Mouse (Mus musculus) kidney, adult 2 months (tissue): Measurements from ENCODE around the gene Galnt3.

ENCODE experiments used
- CTCF ChIP-seq: fragments of 200-500 bp; conservative IDR thresholded peaks from 2 replicates; pipeline ENCODE4 v1.5.1; 2011; ENCODE audit warnings: low read depth, mild to moderate bottlenecking, control low read depth, low read length, moderate library complexity, mixed read lengths; ENCODE audit not compliant: insufficient read depth, insufficient read length
- POLR2A ChIP-seq: fragments of 200-500 bp; IDR thresholded peaks from one replicate; pipeline ENCODE4 v1.6.1; 2011; ENCODE audit warnings: low read depth, low read length, control low read depth

- TF ChIP-seq POLR2A (no peak), CTCF (no peak)
Measured at GRCm38 (mm10) chr2:66043441-66044404, 81.1 kb downstream of the Galnt3 start.
